Mouse (Mus musculus): Measurements from ENCODE around the gene Plcb1.

- TF ChIP-seq CTCF (IDR thresholded peaks at IDR 0.05; ENCODE audit: insufficient read depth, low read length) (no peak), POLR2A (IDR thresholded peaks at IDR 0.05; ENCODE audit: borderline replicate concordance, extremely low read depth, low read depth, low read length) (no peak)
Measured at GRCm38 (mm10) chr2:135123057-135123456, 337.2 kb downstream of the Plcb1 start.

Data from lung, adult 2 months (tissue).